Mouse (Mus musculus) spleen, postnatal 10 days (tissue): ENCODE data around the gene Rheb.
"Not testable (repeated sequence)": the region's sequence is repeated elsewhere in the genome, so short reads cannot be mapped to it uniquely, and the experiment has no call there.

Experiments used
- DNase-seq, 2 experiments: peaks; one replicate each; pipeline ENCODE4 v3.0.0; 2021 to 2022; ENCODE audit warnings: low spot score in 2 of 2

Gene Rheb

GRCm38 (mm10) chr5:24792961-24793360 is 49.5 kb downstream of the Rheb start:
- no peak for DNase-seq

GRCm38 (mm10) chr5:24782957-24783356 is 59.5 kb downstream of the Rheb start:
- DNase-seq, result no peak

- DNase-seq, result no peak
Observed at GRCm38 (mm10) chr5:24781048-24781447, 61.4 kb downstream of the Rheb start.

GRCm38 (mm10) chr5:24779881-24780512 is 62.4 kb downstream of the Rheb start:
- peak in 1 of 2 experiments; percentile 11 for DNase-seq

GRCm38 (mm10) chr5:24779321-24779720 is 63.1 kb downstream of the Rheb start:
- DNase-seq, result no peak

- no peak for DNase-seq
Observed at GRCm38 (mm10) chr5:24778843-24779140, 63.6 kb downstream of the Rheb start.

GRCm38 (mm10) chr5:24778082-24778842 is 64.2 kb downstream of the Rheb start:
- no peak for DNase-seq

GRCm38 (mm10) chr5:24776681-24777080 is 65.7 kb downstream of the Rheb start:
- DNase-seq, result no peak

GRCm38 (mm10) chr5:24774549-24774948 is 67.9 kb downstream of the Rheb start:
- DNase-seq, result not testable (repeated sequence)

GRCm38 (mm10) chr5:24757816-24758215 is 84.6 kb downstream of the Rheb start, which contains the start of gene Crygn:
Gene Crygn, minus strand, starts transcription at chr5:24758008.
- no peak for DNase-seq

GRCm38 (mm10) chr5:24756931-24757330 is 85.5 kb downstream of the Rheb start:
- no peak for DNase-seq
